Mouse (Mus musculus): ENCODE measurements around the gene Gtf2ird2.

Gtf2ird2 gene

DNA sequence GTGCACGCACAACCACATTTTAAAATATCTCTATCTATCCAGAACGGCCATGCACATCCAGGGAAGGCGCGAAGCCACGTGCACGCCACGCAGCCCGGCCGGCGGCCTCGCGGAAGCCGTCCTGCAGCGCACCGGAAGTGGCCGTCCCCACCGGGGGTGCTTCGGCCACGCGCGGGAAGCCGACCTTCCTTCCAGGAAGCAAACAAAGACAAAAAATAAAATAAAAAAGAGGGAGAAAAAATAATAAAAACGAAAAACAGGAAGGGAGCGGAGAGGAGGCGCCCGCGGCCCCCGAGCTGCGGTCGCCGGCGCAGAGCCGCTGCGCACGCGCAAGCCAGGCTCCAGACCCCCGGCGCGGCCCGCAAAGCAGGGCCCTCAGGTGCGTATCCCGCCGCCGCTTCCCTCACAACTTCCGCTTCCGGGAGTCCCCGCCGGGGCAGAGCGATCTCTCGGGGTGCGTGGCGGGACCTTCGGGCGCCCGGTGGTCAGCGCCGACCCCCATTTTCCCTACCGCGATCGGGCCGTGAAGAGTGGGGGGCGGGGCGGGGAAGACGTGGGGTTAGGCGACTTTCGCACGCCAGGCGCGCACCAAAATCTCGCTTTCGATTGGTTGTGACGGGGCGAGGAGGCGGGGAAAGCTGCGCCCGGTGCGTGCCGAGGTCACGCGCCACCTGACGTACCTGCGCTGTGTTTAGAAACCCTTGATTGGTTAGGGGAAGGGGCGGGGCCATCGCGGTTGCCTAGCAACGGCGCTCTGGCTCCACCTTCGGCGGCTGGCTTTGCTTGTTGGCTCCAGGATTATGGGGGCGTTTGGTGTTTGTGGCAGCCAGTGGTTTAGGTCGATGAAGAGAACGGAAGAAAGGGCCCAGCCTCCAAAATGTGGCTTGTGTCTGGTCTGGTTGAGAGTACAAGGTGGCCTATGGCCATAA, at the start of gene Gtf2ird2:
Gene Gtf2ird2 (plus strand): TSS at position 140 of the 929 bp plus-strand sequence.
- peak; percentile 99 for DNase-seq

DNA sequence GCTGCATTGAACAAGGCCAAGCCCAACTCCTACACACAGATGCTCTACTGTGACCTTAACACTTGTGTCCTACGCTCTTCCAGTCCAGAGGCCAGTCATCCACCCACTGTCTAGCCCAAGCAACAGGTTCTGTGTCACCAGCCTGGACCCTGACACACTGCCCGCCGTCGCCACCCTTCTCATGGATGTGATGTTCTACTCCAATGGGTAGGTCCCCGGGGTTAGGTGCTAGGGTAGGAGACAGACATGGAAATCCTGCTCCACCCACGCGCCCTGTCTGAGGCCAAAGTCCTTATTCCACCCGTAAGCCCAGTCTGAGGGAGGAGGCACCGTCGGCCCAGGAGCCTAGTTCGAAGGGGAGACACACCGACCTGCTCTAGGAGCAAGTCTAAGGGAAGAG, 47.8 kb upstream of the Gtf2ird2 start:
- DNase-seq = no peak

DNA sequence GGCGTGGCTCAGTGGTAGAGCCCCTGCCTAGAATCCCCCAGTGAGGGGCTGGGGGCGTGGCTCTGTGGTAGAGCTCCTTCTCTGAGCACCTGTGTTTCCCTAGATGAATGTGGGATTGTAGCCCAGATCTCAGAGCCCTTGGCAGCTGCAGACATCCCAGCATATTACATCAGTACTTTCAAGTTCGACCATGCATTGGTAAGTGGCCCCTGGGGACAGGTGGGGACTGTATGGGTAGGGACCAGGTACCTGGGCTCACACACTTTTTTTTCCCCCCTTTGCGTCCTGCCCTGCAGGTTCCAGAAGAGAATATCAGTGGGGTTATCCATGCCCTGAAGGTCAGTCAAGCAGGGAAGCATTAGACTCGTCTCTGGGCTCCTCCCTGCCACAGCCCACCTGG, 45.9 kb upstream of the Gtf2ird2 start:
- DNase-seq = no peak

DNA sequence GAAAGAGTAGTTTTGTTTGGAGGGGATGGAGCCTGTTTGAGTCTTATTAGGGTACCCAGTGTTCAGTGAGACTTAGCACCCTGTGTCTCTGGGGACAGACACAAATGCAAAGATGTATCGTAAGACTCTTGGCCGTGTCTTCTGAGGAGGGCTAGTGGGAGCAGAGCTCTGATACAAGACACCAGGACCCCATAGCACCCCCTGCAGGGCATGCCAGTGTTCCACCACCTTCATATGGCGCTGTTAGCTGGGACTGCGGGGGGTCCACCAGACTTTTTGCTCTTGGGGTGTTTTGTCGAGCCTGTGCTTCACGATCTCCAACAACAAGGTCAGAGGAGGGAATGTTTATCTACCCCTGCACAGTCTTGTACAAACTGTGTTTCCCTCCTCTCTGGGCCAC, 44.4 kb upstream of the Gtf2ird2 start:
- DNase-seq = no peak

DNA sequence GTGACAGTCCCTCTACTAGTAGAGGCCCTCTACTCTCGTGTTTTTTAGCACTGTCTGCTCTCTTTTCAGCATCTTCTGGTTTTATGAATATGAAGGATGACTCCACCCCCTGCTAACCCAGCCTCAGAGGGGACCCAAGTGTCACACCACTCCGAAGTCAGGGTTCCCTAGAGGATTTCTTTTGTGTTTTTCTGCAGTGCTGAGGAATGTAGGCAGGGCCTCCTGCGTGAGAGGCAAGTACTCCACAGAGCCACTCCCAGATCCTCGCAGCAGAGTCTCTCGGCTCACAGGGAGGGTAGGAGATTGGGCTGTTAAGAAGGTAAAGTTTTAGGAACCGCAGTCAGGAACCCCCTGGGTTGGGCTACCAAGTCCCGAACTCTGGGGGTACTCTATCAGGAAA, 42.6 kb upstream of the Gtf2ird2 start:
- DNase-seq = no peak

DNA sequence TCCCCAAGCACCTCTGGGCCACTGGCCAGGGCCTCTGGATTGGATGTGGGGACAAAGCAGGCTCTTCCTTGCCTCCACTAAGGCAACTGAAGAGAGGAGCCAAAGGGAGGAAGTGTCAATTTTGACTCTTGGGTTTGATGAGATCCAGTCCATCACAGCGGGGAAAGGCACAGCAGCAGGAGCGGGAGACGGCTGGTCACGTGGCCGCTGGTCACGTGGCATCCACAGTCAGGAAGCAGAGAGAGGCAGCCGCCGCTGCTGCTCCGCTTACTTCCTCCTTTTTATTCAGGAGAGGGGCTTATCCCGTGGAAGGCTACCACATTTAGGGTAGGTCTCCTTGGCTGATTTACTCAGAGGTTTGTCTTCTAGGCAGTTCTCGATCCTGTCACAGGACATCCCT, 41.4 kb upstream of the Gtf2ird2 start:
- no peak for DNase-seq

DNA sequence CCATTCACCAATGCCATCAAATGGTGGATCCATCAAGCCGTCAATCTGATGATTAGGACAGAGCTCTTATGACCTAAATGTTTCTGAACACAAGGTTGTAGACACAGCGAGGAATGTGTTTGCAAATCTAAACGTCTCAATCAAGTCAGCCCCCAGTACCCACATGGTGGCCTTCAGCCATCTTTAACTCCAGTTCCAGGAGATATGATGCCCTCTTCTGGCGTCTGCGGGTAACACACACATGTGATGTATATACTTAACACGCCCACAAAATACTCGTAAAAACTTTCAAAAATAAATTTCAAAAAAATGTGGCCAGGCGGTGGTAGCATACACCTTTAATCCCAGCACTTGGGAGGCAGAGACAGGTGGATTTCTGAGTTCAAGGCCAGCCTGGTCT, 38.8 kb upstream of the Gtf2ird2 start:
- no peak for DNase-seq

DNA sequence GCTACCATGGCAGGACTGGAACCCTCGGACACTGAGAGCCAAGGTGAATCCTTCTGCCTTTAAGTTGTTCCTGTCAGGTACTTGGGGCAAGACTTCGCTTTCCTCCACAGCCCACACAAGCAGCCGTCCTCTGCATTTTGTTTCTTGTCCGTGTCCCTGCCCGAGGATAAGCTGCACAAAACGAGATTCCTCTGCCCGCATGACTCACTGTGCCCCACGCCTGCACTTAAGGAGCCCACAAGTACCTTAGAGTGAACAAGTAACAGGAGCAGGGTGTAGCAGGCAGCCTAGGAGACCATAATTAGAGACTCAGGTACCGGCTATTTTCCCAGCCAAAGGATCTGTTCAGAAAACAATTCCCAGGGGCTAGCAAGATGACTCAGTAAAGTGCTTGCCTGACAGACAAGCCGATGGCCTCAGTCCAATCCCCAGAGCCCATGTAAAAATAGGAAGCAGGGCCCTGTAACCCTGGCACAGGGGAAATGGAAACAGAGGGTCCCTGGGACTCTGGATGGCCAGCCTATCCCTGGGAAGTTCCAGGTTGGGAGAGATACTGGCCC, 36.5 kb upstream of the Gtf2ird2 start:
- DNase-seq = no peak

DNA sequence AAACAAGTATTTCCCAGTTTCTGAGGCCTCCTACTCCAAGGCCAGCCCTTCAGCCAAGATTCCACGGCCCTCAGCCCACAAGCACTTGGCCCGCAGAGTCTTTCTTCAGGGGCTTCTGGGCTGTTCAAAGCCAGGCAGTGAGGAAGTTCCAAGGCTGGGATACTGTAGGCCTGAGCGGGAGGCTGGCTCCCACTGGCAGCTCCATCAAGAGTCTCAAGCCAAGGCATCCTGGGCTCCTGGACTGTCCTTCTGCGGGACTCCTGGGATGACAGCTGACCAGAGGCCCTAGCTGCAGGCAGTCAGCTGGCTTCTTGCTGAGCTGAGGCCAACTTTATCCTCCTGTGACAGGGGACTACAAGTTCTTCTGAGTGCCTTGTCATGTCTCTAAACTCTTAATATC, 35.7 kb upstream of the Gtf2ird2 start:
- no peak for DNase-seq

DNA sequence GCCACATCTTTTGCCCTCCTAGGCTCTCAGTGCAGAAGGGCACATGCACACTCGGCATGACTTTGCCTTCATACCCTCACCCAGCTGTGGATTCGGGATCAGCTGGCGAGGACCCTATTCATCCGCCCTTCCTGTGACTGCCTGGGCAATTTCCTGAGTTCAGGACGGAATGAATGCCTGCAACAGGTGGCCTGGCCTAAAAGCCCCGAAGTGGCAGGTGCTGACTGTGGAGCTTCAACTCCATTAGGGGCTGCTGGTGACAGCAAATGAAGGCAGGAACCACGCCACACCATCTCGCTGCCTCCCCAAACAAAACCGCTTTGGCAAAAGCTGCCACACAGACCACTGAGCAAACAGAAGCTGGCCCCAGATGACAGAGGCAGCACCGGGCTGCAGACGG, 31.9 kb upstream of the Gtf2ird2 start:
- no peak for DNase-seq

DNA sequence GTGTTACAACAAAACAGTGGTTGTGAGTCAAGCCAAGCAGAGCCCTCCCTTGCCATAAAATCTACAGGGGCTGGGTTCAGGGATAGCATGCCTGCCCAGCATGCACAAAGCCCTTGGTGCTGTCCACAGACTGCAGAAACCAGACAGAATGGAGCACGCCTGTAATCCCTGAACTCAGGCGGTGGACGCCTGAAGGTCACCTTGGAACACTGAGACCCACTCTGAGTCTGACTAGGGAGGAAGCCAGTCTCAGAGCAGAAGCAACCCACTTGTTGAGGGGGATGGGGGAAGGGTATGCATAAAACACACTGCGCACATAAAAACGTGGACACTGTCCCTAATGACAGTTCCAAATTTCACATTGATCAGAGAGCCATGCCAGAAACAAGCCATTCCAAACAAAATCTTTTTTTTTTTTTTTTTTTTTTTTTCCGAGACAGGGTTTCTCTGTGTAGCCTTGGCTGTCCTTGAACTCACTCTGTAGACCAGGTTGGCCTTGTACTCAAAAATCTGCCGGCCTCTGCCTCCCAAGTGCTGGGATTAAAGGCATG, 27.8 kb upstream of the Gtf2ird2 start:
- no peak for DNase-seq

DNA sequence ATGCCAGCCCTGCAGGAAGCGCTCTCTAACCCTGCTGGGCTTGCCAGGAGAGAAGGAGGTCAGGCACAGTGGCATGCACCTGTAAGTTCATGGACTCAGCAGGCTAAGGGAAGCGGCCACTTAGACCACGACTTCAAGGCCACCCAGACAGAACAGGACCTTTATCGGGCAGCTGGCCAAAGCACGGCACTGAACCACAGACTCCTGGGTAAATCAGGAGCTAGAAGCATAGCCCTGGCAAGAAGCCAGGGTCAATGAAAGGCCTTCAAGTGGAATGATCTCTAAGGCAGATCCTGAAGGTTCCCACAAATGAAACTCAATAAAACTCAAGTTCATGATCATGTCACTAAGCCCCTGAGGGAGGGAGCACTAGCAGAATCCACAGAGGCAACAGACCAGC, 19.1 kb upstream of the Gtf2ird2 start:
- peak; percentile 83 for DNase-seq

DNA sequence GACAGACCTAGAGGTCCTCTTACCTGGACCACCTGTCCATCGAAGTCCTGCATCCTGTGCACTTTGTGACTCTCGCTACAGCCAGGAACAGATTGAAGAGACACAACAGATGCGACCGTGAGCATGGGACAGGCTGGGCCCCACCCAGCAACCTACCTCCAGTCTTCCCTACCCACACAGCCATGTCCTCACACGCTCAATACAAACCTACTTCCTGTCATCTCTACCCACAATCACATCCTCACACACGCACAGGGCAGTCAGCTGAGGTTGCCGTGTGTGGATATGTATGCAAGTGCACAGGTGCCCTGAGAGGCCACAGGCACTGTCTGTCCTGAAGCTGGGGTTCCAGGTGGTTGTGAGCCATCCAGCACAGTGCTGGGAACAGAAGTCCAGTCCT, 17.2 kb upstream of the Gtf2ird2 start:
- DNase-seq = no peak

DNA sequence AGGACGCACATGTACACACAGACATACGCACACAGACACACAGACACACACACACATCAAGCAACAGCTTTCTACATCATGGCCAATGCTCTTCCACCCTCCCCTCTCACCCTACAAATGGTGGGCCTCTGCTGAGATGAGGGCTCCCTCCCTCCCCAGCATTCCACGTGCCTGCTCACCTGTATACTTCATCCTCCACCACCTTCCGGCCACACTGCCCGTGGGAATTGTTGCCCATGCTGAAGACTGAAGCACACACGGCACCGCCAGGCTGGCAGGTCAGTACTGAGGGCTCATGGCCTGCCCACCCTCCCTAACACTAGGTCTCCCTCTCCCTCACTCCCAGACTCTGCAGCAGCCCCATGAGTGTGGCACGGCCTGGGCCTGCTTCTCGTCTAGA, 15.8 kb upstream of the Gtf2ird2 start:
- DNase-seq = no peak

DNA sequence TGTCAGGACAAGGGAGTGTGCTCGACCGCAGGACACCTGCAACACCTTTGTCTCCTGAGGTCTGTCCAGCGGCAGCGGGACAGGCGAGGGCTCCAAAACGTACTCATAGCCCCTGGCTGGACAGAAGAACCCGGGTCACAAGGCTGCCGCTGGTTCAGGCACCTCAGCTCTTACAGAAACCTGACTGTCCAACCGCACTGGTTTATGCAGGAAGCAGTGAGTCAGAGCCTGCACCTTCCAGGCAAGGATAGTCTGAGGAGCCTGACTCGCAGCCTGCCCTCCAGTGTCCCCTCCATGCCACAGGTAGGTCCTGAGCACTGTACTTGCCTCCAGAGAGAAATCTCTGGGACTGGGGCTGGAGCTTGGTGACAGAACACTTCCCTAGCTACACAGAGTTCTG, 14.6 kb upstream of the Gtf2ird2 start:
- DNase-seq = no peak

DNA sequence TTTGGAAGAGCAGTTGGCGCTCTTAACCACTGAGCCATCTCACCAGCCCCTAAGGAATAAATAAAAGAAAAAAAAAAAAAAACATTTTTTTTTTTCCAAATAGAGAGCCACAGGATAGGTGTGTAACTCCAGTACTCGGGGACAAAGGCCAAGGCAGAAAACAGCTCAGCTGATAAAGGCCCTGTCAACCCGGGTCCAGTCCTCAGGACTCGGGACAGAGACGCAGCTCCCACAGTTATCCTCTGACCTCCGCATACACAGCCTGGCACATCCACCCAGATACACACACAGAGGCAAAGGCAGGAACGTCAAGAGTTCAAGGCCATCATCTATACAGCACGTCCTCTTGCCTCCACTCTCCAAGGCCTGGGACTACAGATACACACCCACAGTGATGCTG, 13.7 kb upstream of the Gtf2ird2 start:
- no peak for DNase-seq

DNA sequence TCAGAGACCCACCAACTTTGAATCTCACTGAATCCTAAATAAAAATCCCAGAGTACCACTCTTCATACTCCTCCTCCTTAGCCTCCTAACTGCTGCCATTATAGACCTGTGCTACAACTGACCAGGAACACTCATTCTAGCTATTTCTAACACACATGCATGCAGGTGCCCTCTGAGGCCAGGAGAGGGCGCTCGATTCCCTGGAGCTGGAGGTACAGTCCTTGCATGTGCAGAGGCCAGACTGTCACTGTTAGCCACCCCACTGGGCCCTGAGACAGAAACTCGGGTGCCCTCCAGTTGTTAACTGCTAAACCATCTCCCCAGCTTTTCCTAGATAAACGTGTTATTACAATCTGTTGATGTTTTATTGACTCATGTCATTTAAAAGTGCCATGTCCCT, 10.6 kb upstream of the Gtf2ird2 start:
- DNase-seq = peak; percentile 49

DNA sequence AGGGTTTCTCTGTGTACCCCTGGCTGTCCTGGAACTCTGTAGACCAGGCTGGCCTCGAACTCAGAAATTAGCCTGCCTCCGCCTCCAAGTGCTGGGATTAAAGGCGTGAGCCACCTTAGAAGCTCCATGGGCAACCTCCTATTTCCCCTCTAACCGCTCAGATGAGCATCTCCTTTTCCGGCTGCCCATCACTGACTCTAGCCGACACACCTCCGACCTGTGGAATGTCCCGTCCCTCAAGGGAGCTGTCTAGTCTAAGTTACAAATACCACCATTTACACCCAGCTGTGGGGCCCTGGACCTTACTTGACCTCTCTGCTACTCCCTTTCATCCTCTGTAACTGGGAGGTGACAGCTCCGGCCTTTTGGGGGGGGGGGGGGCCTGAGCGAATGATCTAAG, 8.1 kb upstream of the Gtf2ird2 start:
- peak; percentile 34 for DNase-seq

DNA sequence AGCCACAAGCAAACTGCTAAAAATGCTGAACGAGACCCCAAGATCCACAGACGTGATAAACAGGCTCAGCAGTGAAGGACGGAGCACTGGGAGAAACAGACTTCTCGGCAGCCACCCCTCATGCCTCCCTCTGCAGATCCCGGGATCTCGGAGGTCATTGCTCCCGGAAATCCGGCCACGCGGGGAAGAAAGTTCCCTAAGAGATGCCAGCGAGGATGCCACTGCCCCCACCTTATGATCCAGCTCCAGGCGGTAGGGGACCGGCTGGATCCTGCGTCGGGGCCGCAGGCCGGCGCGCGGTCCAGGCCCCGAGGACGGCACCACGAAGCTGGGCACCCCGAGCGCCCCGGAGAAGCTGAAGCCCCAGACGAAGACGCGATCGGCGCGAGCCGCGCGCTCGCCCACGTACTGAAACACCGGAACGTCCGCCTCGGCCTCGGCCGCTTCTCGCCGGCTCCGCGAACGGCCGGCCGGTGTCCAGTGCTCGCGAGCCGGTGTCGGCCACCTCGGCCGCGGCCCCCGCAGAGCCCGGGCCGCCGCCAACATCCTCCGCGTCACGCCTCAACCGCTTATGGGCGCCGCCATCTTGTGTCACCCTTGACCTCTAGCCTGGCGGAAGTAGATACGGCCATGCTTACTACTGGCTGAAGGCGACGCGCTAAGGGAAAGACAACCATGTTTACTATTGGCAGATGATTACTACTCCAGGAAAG, 7.5 kb upstream of the Gtf2ird2 start, which contains the start of gene Rcc1l:
Gene Rcc1l (minus strand): TSS at position 606 of the 713 bp plus-strand sequence.
- peak; percentile 91 for DNase-seq

DNA sequence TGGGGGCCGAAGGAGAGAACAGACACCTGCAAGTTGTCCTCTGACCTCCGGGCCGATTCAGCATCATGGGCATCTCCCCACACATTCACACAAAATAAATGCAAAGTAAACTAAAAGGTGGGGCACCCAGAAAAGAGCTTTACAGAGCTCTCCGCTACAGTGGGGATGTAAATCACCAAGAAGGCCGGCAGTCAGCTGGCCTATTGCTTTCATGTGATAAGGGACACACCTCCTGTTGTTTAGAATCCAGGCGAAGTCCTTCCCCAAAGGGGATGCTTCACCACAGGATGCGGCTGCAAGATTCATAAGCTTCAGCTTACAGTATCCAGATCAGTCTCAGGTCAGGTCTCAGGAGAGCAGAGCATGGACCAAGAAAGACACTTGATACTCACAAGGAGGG, 5.3 kb upstream of the Gtf2ird2 start:
- no peak for DNase-seq

DNA sequence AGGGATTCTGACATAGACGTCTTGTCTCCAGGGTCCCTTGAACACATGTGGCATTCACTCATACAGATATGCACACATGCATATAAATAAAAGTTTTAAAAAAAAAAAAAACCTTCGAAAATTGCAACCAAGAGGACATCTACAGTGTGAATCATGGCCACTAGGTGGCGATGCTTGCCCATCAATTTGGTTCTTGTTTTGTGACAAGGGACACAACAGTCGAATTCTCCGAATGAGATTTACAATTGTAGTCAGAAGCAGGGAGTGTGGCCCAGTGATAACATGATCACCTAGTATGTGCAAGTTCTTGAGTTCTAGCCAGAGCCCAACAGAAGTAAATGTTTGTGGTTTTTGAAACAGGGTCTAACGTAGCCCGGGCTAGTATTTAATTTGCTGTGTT, 3.9 kb upstream of the Gtf2ird2 start:
- DNase-seq = peak; percentile 93

DNA sequence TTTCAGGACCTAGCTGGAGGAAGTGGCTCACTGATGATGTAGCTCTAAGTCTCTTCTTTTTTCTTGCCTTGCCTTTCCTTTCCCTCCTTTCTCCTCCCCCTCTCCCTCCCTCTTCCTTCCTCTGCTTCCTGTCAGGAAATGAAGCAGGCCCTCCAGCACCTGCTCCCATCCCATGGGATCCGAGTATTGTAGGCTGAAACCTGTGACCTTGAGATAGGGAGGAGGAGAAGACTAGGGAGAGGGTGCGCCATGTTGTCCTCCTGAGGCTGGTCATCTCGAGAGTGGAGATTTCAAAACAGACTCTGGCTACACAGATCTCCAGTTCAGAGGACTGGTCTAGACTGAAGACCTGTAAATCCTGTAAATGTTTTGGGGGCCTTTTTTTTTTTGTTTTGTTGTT, 1.6 kb upstream of the Gtf2ird2 start:
- DNase-seq = no peak

DNA sequence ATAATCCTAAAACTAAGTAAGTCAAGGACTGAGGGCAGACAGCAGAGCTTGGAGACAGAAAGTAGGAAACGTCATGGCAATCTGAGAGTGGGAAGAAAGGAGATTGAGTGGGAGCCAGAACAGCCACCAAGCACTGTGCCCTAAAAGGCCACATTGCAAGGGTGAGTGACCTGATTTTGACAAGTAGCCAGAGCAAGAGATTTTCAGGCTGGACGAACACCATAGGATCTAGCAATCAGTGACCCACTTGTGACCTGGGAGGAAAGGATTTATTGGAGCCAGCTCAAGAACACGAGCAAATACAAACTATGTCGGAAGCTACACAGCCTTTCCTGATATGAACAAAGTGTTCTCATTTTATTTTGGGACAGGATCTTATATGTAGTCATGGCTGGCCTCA, 1.1 kb upstream of the Gtf2ird2 start:
- peak; percentile 22 for DNase-seq

DNA sequence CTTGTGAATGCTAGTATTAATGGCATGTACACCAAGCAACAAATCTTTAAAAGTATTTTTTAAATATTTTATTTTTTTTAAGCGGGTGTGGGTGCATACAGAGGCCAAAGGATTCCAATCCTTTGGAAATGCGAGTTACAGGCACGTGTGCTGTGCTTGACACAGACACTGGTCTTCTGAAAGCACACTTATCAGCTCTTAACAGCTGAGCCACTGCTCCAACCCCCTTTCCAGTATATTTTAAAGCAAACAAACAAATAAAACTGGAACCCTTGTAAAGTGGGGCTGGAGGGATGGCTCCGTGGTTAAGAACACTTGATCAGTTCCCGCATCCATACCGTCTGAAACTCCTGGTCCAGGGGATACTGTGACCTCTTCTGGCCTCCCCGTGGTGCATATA, 657 bp upstream of the Gtf2ird2 start:
- DNase-seq = no peak
